Mouse (Mus musculus): ENCODE results near the gene Triobp.
A peak's percentile ranks its signal among the peaks of the same experiment; 100 is the strongest.

Gene Triobp

GRCm38 (mm10) chr15:78962885-78963284 is 15.4 kb downstream of the Triobp start:
- peak; percentile 79 for DNase-seq (ENCODE audit: low read depth)

GRCm38 (mm10) chr15:78971626-78972025 is 24.1 kb downstream of the Triobp start:
- DNase-seq (ENCODE audit: low read depth) = no peak

GRCm38 (mm10) chr15:78973950-78974349 is 26.4 kb downstream of the Triobp start:
- no peak for DNase-seq (ENCODE audit: low read depth)

- DNase-seq (ENCODE audit: low read depth) = no peak
Measured at GRCm38 (mm10) chr15:78977676-78978159, 30.2 kb downstream of the Triobp start.

- DNase-seq (ENCODE audit: low read depth) = no peak
Measured at GRCm38 (mm10) chr15:78978875-78979274, 31.4 kb downstream of the Triobp start.

- no peak for DNase-seq (ENCODE audit: low read depth)
Measured at GRCm38 (mm10) chr15:78980084-78980483, 32.6 kb downstream of the Triobp start.

GRCm38 (mm10) chr15:78982658-78983435 is 35.3 kb downstream of the Triobp start:
- DNase-seq (ENCODE audit: low read depth) = peak; percentile 93

- peak; percentile 92 for DNase-seq (ENCODE audit: low read depth)
Measured at GRCm38 (mm10) chr15:78983436-78984285, 36.1 kb downstream of the Triobp start.

GRCm38 (mm10) chr15:78984286-78984778 is 36.8 kb downstream of the Triobp start:
- DNase-seq (ENCODE audit: low read depth) = no peak

GRCm38 (mm10) chr15:78986536-78987220 is 39.2 kb downstream of the Triobp start:
- no peak for DNase-seq (ENCODE audit: low read depth)

GRCm38 (mm10) chr15:78988499-78988971 is 41.0 kb downstream of the Triobp start:
- DNase-seq (ENCODE audit: low read depth) = no peak

- DNase-seq (ENCODE audit: low read depth) = no peak
Measured at GRCm38 (mm10) chr15:78989152-78990092, 41.9 kb downstream of the Triobp start.

- DNase-seq (ENCODE audit: low read depth) = no peak
Measured at GRCm38 (mm10) chr15:78990093-78990463, 42.6 kb downstream of the Triobp start.

- no peak for DNase-seq (ENCODE audit: low read depth)
Measured at GRCm38 (mm10) chr15:78990970-78991525, 43.5 kb downstream of the Triobp start.

GRCm38 (mm10) chr15:78992235-78992634 is 44.7 kb downstream of the Triobp start:
- DNase-seq (ENCODE audit: low read depth) = peak; percentile 27

GRCm38 (mm10) chr15:78992925-78993324 is 45.4 kb downstream of the Triobp start:
- no peak for DNase-seq (ENCODE audit: low read depth)

GRCm38 (mm10) chr15:78995916-78996315 is 48.4 kb downstream of the Triobp start:
- DNase-seq (ENCODE audit: low read depth) = no peak

GRCm38 (mm10) chr15:78996663-78997062 is 49.1 kb downstream of the Triobp start:
- DNase-seq (ENCODE audit: low read depth) = no peak

- no peak for DNase-seq (ENCODE audit: low read depth)
Measured at GRCm38 (mm10) chr15:78998348-78998747, 50.8 kb downstream of the Triobp start.

GRCm38 (mm10) chr15:78999586-78999985 is 52.1 kb downstream of the Triobp start:
- no peak for DNase-seq (ENCODE audit: low read depth)
